Mouse (Mus musculus): ENCODE data around the gene Nrp1. TPM values are rescaled to one million over a fixed set of nuclear protein-coding genes. Genes with fewer than 3 reads are reported as not detected.

Nrp1 gene
- total RNA-seq, 2 experiments from 2014 or later: 96.2 to 111 TPM

- peak in 1 of 2 experiments; percentile 35 for DNase-seq (ENCODE audit: extremely low spot score in 1 of 2, low spot score in 1 of 2)
Measured at GRCm38 (mm10) chr8:128415730-128416684, 57.6 kb downstream of the Nrp1 start.

GRCm38 (mm10) chr8:128416896-128417295 lies 58.5 kb downstream of the Nrp1 start:
- DNase-seq (ENCODE audit: extremely low spot score in 1 of 2, low spot score in 1 of 2): no peak

GRCm38 (mm10) chr8:128417956-128418796 lies 59.8 kb downstream of the Nrp1 start:
- no peak for DNase-seq (ENCODE audit: extremely low spot score in 1 of 2, low spot score in 1 of 2)

GRCm38 (mm10) chr8:128419984-128420383 lies 61.6 kb downstream of the Nrp1 start:
- no peak for DNase-seq (ENCODE audit: extremely low spot score in 1 of 2, low spot score in 1 of 2)

- no peak for DNase-seq (ENCODE audit: extremely low spot score in 1 of 2, low spot score in 1 of 2)
Measured at GRCm38 (mm10) chr8:128420402-128420801, 62.0 kb downstream of the Nrp1 start.

- DNase-seq (ENCODE audit: extremely low spot score in 1 of 2, low spot score in 1 of 2): no peak
Measured at GRCm38 (mm10) chr8:128423813-128424212, 65.4 kb downstream of the Nrp1 start.

- no peak for DNase-seq (ENCODE audit: extremely low spot score in 1 of 2, low spot score in 1 of 2)
Measured at GRCm38 (mm10) chr8:128424626-128425333, 66.4 kb downstream of the Nrp1 start.

GRCm38 (mm10) chr8:128427071-128427470 lies 68.7 kb downstream of the Nrp1 start:
- no peak for DNase-seq (ENCODE audit: extremely low spot score in 1 of 2, low spot score in 1 of 2)

- no peak for DNase-seq (ENCODE audit: extremely low spot score in 1 of 2, low spot score in 1 of 2)
Measured at GRCm38 (mm10) chr8:128428971-128429370, 70.6 kb downstream of the Nrp1 start.

GRCm38 (mm10) chr8:128431082-128431481 lies 72.7 kb downstream of the Nrp1 start:
- DNase-seq (ENCODE audit: extremely low spot score in 1 of 2, low spot score in 1 of 2): no peak

GRCm38 (mm10) chr8:128435749-128436148 lies 77.3 kb downstream of the Nrp1 start:
- DNase-seq (ENCODE audit: extremely low spot score in 1 of 2, low spot score in 1 of 2): no peak

- no peak for DNase-seq (ENCODE audit: extremely low spot score in 1 of 2, low spot score in 1 of 2)
Measured at GRCm38 (mm10) chr8:128437156-128437825, 78.9 kb downstream of the Nrp1 start.

GRCm38 (mm10) chr8:128441407-128441806 lies 83.0 kb downstream of the Nrp1 start:
- DNase-seq (ENCODE audit: extremely low spot score in 1 of 2, low spot score in 1 of 2): no peak

GRCm38 (mm10) chr8:128445596-128445995 lies 87.2 kb downstream of the Nrp1 start:
- no peak for DNase-seq (ENCODE audit: extremely low spot score in 1 of 2, low spot score in 1 of 2)

GRCm38 (mm10) chr8:128446636-128447035 lies 88.2 kb downstream of the Nrp1 start:
- DNase-seq (ENCODE audit: extremely low spot score in 1 of 2, low spot score in 1 of 2): no peak

GRCm38 (mm10) chr8:128447320-128447719 lies 88.9 kb downstream of the Nrp1 start:
- no peak for DNase-seq (ENCODE audit: extremely low spot score in 1 of 2, low spot score in 1 of 2)

- DNase-seq (ENCODE audit: extremely low spot score in 1 of 2, low spot score in 1 of 2): no peak
Measured at GRCm38 (mm10) chr8:128450390-128451032, 92.1 kb downstream of the Nrp1 start.

GRCm38 (mm10) chr8:128451121-128451520 lies 92.7 kb downstream of the Nrp1 start:
- no peak for DNase-seq (ENCODE audit: extremely low spot score in 1 of 2, low spot score in 1 of 2)

- DNase-seq (ENCODE audit: extremely low spot score in 1 of 2, low spot score in 1 of 2): no peak
Measured at GRCm38 (mm10) chr8:128453471-128453870, 95.1 kb downstream of the Nrp1 start.

All from layer of hippocampus, postnatal 25 days (tissue).